Mouse (Mus musculus) subcutaneous adipose tissue, adult 2 months (tissue): ENCODE data around the gene Gm5901. TPM values are rescaled to one million over a fixed set of nuclear protein-coding genes. Genes with fewer than 3 reads are reported as not detected.

ENCODE experiments used
- polyA plus RNA-seq: library from polyadenylated mRNA; depleted of rRNA; stranded (reverse); fragments of >200 nt; gene quantifications from 2 replicates; pipeline ENCODE4 v1.2.3, GENCODE M21; 2012; ENCODE audit warnings: low replicate concordance; rRNA removed

The Gm5901 gene
- not detected in 2 replicates for polyA plus RNA-seq

GRCm38 (mm10) chr7:105374866-105375265, at the start of gene Gm5901:
Gm5901 (plus strand) TSS chr7:105375038.

GRCm38 (mm10) chr7:105334004-105334403, 40.8 kb upstream of the Gm5901 start, which contains the start of gene Olfr690:
Olfr690 (minus strand) TSS chr7:105334104.

GRCm38 (mm10) chr7:105342170-105342569, 32.7 kb upstream of the Gm5901 start, which contains the start of gene Olfr691:
Olfr691 (minus strand) TSS chr7:105342270.

GRCm38 (mm10) chr7:105367930-105368329, 6.9 kb upstream of the Gm5901 start, which contains the start of gene Olfr692:
Olfr692 (plus strand) TSS chr7:105368230.

GRCm38 (mm10) chr7:105399935-105400624, 25.2 kb downstream of the Gm5901 start, which contains the start of gene Fam160a2:
Fam160a2 (minus strand) TSS chr7:105400054.

GRCm38 (mm10) chr7:105404268-105404667, 29.4 kb downstream of the Gm5901 start, which contains the start of gene Cnga4:
Cnga4 (plus strand) TSS chr7:105404568.

GRCm38 (mm10) chr7:105425424-105426043, 50.7 kb downstream of the Gm5901 start, which contains the start of gene Cckbr:
Cckbr (plus strand) TSS chr7:105425731.

Other genes starting within 250 kb of the Gm5901 start
- gene Olfr683, start 228.0 kb upstream of the Gm5901 start, polyA plus RNA-seq: not detected in 2 replicates
- gene Olfr684, start 211.4 kb upstream of the Gm5901 start, polyA plus RNA-seq: not detected in 2 replicates
- gene Olfr685, start 189.0 kb upstream of the Gm5901 start, polyA plus RNA-seq: not detected in 2 replicates
- not detected in 2 replicates for gene Olfr686, start 167.6 kb upstream of the Gm5901 start, polyA plus RNA-seq
- not detected in 2 replicates for gene Olfr688, start 86.9 kb upstream of the Gm5901 start, polyA plus RNA-seq
- gene Olfr689, start 63.9 kb upstream of the Gm5901 start, polyA plus RNA-seq: not detected in 2 replicates
- not detected in 2 replicates for gene Olfr690, start 40.9 kb upstream of the Gm5901 start, polyA plus RNA-seq
- gene Olfr691, start 32.8 kb upstream of the Gm5901 start, polyA plus RNA-seq: not detected in 2 replicates
- gene Olfr692, start 6.8 kb upstream of the Gm5901 start, polyA plus RNA-seq: not detected in 2 replicates
- 45.3 and 75.2 TPM in 2 replicates for gene Fam160a2, start 25.0 kb downstream of the Gm5901 start, polyA plus RNA-seq
- 0.19 and 0.28 TPM in 2 replicates for gene Cnga4, start 29.5 kb downstream of the Gm5901 start, polyA plus RNA-seq
- 0.14 TPM in 1 of 2 replicates, not detected in the other for gene Cckbr, start 50.7 kb downstream of the Gm5901 start, polyA plus RNA-seq
- 224 and 534 TPM in 2 replicates for gene Cavin3, start 107.3 kb downstream of the Gm5901 start, polyA plus RNA-seq
- 69.4 and 120 TPM in 2 replicates for gene Smpd1, start 179.3 kb downstream of the Gm5901 start, polyA plus RNA-seq
- 23.1 and 46.3 TPM in 2 replicates for gene Apbb1, start 206.6 kb downstream of the Gm5901 start, polyA plus RNA-seq
- 1.4 and 2.3 TPM in 2 replicates for gene Hpx, start 225.1 kb downstream of the Gm5901 start, polyA plus RNA-seq